Mouse (Mus musculus) intestine, postnatal 0 days (tissue): ENCODE data around the gene Set. TPM values are rescaled to one million over a fixed set of nuclear protein-coding genes. Genes with fewer than 3 reads are reported as not detected.

ENCODE experiments used
- ATAC-seq: fragments of 200-750 bp; cut with Nextera tagmentation; 2 replicates; pipeline ENCODE4 v1.8.0; 2017; ENCODE audit warnings: mild to moderate bottlenecking, moderate TSS enrichment, moderate library complexity
- H3K27ac ChIP-seq: fragments of 300-500 bp; sonication (generic); 2 replicates; pipeline ENCODE4 v1.5.1; 2014; ENCODE audit warnings: mild to moderate bottlenecking, low read depth, low read length, moderate library complexity
- H3K27me3 ChIP-seq: fragments of 300-500 bp; sonication (generic); replicated peaks from 2 replicates; pipeline ENCODE4 v1.6.1; 2014; ENCODE audit warnings: low read length, mixed read lengths; ENCODE audit not compliant: control insufficient read depth, insufficient read depth
- H3K36me3 ChIP-seq: fragments of 300-500 bp; sonication (generic); 2 replicates; pipeline ENCODE4 v1.6.1; 2014; ENCODE audit warnings: mild to moderate bottlenecking, moderate library complexity; ENCODE audit not compliant: control insufficient read depth, insufficient read depth
- H3K4me1 ChIP-seq: fragments of 300-500 bp; sonication (generic); replicated peaks from 2 replicates; pipeline ENCODE4 v1.6.1; 2014; ENCODE audit warnings: antibody characterized with exemption, low read length, mixed read lengths; ENCODE audit not compliant: control insufficient read depth, insufficient read depth
- H3K4me2 ChIP-seq: fragments of 300-500 bp; sonication (generic); replicated peaks from 2 replicates; pipeline ENCODE4 v1.6.1; 2014; ENCODE audit warnings: low read depth, mild to moderate bottlenecking, moderate library complexity
- H3K4me3 ChIP-seq: fragments of 300-500 bp; sonication (generic); 2 replicates; pipeline ENCODE4 v1.5.1; 2014; ENCODE audit warnings: low read depth, low read length
- H3K9ac ChIP-seq: fragments of 300-500 bp; sonication (generic); 2 replicates; pipeline ENCODE4 v1.6.1; 2014; ENCODE audit warnings: mild to moderate bottlenecking, low read depth, low read length
- H3K9me3 ChIP-seq: fragments of 300-500 bp; sonication (generic); 2 replicates; pipeline ENCODE4 v1.6.1; 2016; ENCODE audit warnings: mixed run types; ENCODE audit not compliant: control insufficient read depth
- CTCF ChIP-seq: sonication (generic); IDR thresholded peaks from 2 replicates; pipeline ENCODE4 v1.5.1; 2016; ENCODE audit warnings: low read depth, mild to moderate bottlenecking, control low read depth, antibody characterized with exemption, moderate library complexity
- WGBS: fragments of 180-500 bp; shearing (Covaris S2); extraction: QIAGEN DNeasy Blood & Tissue Kit; methylation state at CpG from one replicate; pipeline ENCODE4 v1.1.7; 2014; 5-methylcytosine and 5-hydroxymethylcytosine counted together
- polyA plus RNA-seq: library from polyadenylated mRNA; unstranded; fragments of >200 nt; fragmentation: Nextera tagmentation; extraction: Ambion mirVana; gene quantifications from 2 replicates; pipeline ENCODE4 v1.2.1, GENCODE M21; 2015

The Set gene
- polyA plus RNA-seq, 1 experiment from 2014 or later = 174 TPM

DNA sequence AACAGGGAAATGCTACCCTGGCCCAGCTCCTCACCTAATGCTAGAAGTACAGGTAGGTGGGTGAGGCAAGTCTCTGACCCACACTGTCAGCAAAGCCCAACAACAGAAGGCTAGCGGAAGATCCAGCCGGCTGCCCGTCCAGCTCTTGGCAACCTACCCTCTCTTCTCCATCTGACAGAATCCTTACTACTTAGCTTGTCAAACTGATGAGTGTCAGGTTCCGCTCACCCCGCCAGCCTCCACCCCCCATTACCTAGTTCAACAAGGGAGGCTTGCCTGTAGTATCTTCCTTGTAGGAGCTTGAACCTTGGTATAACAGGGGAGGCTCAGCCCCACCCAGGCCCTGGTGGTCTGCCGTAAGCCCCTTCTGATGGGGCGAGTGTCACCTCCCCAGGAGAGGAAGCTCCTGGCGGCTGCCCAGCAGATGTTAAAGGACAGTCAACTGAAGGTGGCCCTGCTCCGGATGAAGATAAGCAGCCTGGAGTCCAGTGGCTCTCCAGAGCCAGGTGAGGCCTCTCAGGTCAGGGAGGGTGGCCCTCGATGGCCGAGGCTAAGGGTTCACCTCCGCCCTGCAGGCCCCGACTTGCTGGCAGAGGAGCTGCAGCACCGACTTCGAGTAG is 23.1 kb downstream of the Set start:
- 88% methylated on average over 15 of the region's 15 CpGs for WGBS

GRCm38 (mm10) chr2:30084113-30084512 is 26.9 kb downstream of the Set start:
- H3K4me1 ChIP-seq = no peaks in the 10 kb centered on the region
- H3K4me2 ChIP-seq = peak overlapping the region; percentile 44; the same call in 1 of the 2 replicates
- H3K9ac ChIP-seq = no peak overlapping the region
- ATAC-seq = no peak
- no peaks in the 10 kb centered on the region for H3K9me3 ChIP-seq
- no peaks in the 10 kb centered on the region for H3K36me3 ChIP-seq
- H3K4me3 ChIP-seq = no peak overlapping the region
- no peak overlapping the region for H3K27ac ChIP-seq
- no peak for TF ChIP-seq CTCF
- WGBS = 49% methylated on average over 5 of the region's 5 CpGs
- H3K27me3 ChIP-seq = no peaks in the 10 kb centered on the region

More for the DNA sequence above, 23.1 kb downstream of the Set start:
- ATAC-seq = no peak
- H3K9ac ChIP-seq = no peak overlapping the region
- no peak overlapping the region for H3K4me3 ChIP-seq
- no peaks in the 10 kb centered on the region for H3K27me3 ChIP-seq
- no peaks in the 10 kb centered on the region for H3K4me1 ChIP-seq
- H3K9me3 ChIP-seq = no peaks in the 10 kb centered on the region
- no peak overlapping the region for H3K27ac ChIP-seq
- TF ChIP-seq CTCF = no peak
- no peak overlapping the region for H3K4me2 ChIP-seq
- H3K36me3 ChIP-seq = no peaks in the 10 kb centered on the region

- no peak for ATAC-seq
- peak overlapping the region; percentile 44 for H3K4me2 ChIP-seq
- WGBS = 46% methylated on average over 12 of the region's 12 CpGs
- H3K4me3 ChIP-seq = no peak overlapping the region
- H3K9me3 ChIP-seq = no peaks in the 10 kb centered on the region
- no peaks in the 10 kb centered on the region for H3K27me3 ChIP-seq
- 0 out of 2 replicates have a peak, but pooled peaks have one; percentile 1 for TF ChIP-seq CTCF
- no peaks in the 10 kb centered on the region for H3K4me1 ChIP-seq
- H3K36me3 ChIP-seq = 0 out of 2 replicates have a peak, but pooled peaks cover 1% of the 10 kb centered on the region
- H3K9ac ChIP-seq = no peak overlapping the region
- no peak overlapping the region for H3K27ac ChIP-seq
Observed at GRCm38 (mm10) chr2:30084632-30085031, 27.5 kb downstream of the Set start.

GRCm38 (mm10) chr2:30087310-30087709 is 30.1 kb downstream of the Set start:
- no peaks in the 10 kb centered on the region for H3K4me1 ChIP-seq
- H3K9me3 ChIP-seq = no peaks in the 10 kb centered on the region
- TF ChIP-seq CTCF = peak; percentile 39; the same call in 1 of the 2 replicates
- ATAC-seq = no peak
- WGBS = 91% methylated on average over 4 of the region's 4 CpGs
- no peak overlapping the region for H3K27ac ChIP-seq
- peaks cover 28% of the 10 kb centered on the region for H3K36me3 ChIP-seq
- H3K27me3 ChIP-seq = no peaks in the 10 kb centered on the region
- no peak overlapping the region for H3K9ac ChIP-seq
- H3K4me3 ChIP-seq = no peak overlapping the region
- H3K4me2 ChIP-seq = no peak overlapping the region

DNA sequence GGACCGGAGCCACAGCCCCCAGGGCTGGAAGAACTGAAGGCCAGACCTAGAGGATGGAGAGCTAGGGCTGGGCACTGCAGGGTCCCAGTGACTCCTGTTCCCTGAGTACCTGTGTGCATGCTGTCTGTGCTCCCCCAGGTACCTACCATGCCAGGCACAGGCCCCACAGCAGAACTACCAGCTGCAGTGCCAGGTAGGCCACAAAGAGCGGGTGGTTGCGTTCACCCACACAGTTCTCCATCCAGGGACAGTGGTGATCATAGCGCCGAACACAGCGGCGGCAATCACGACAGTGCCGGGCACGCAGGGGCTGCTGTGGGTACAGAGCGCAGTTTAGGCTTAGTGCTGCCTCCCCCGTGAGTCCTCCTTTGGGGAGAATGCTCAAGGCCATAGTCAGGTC is 34.3 kb downstream of the Set start:
- H3K27me3 ChIP-seq = no peaks in the 10 kb centered on the region
- no peaks in the 10 kb centered on the region for H3K9me3 ChIP-seq
- H3K9ac ChIP-seq = no peak overlapping the region
- no peak overlapping the region for H3K4me2 ChIP-seq
- peaks cover 29% of the 10 kb centered on the region for H3K36me3 ChIP-seq
- WGBS = 94% methylated on average over 12 of the region's 12 CpGs
- H3K4me3 ChIP-seq = no peak overlapping the region
- peaks cover 4% of the 10 kb centered on the region; the same call in 1 of the 2 replicates for H3K4me1 ChIP-seq
- H3K27ac ChIP-seq = no peak overlapping the region
- no peak for TF ChIP-seq CTCF
- no peak for ATAC-seq

GRCm38 (mm10) chr2:30092280-30092918 is 35.2 kb downstream of the Set start:
- Histone ChIP-seq H3K27ac (no peak overlapping the region), H3K4me1 (peaks cover 4% of the 10 kb centered on the region; the same call in 1 of the 2 replicates), H3K9ac (peak overlapping the region; percentile 72; the same call in 1 of the 2 replicates), H3K36me3 (peaks cover 30% of the 10 kb centered on the region), H3K4me2 (peak overlapping the region; percentile 88), H3K9me3 (no peaks in the 10 kb centered on the region), H3K4me3 (peak overlapping the region; percentile 85), H3K27me3 (no peaks in the 10 kb centered on the region)
- 42% methylated on average over 6 of the region's 6 CpGs for WGBS
- no peak for TF ChIP-seq CTCF
- ATAC-seq = no peak
